Comparison of ENCODE assay signal across 8 mouse cellular contexts in the genomic region with DNA sequence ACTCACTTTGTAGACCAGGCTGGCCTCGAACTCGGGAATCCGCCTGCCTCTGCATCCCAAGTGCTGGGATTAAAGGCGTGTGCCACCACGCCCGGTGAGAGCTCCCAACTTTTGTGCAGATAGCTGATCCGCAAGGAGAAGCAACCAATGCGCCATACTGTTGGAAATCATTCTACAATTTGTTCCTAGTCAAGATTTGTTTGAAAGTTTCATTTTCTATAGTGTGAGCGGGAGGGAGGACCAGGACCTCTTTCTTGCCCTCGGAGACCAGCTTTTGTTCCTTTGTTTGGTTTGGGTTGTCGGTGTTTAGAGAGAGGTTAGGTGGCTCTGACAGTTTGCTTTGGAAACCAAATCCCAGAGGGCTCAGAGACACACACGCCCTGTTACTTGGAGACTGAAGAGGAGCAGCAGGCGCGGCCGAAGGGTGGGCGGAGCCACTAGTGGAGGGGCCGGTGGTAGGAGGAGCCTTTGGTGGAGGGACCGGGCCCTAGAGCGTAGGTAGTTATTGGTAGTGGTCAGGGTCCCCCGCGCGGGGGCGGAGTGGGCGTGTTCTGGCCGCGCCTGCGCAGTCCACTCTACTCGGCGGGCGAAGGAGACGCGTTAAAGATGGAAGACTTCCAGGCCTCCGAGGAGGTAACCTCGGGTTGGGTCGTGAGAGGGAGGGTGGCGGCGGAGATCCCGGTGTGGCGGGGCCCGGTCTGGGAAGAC. TPM values are rescaled to one million over a fixed set of nuclear protein-coding genes. Genes with fewer than 3 reads are reported as not detected.
A peak's percentile ranks its signal among the peaks of the same experiment; 100 is the strongest.
DNase-seq lines count a peak whose midpoint lies in the region; ATAC-seq lines count a peak whose summit lies in the region.
"Not testable (repeated sequence)": the region's sequence is repeated elsewhere in the genome, so short reads cannot be mapped to it uniquely, and the experiment has no call there.

Gene Dynlt1c (plus strand): TSS at position 468 of the 708 bp plus-strand sequence.

- 14% methylated on average over 31 of the region's 40 CpGs for WGBS in hindbrain, embryonic 15.5 days
- WGBS in macrophage (ENCODE audit: missing documents): 0% methylated on average over 11 of the region's 40 CpGs

- peak within 1 kb of the TSS; percentile 36 for H3K4me3 ChIP-seq in hindbrain, embryonic 15.5 days
- H3K4me3 ChIP-seq in macrophage (ENCODE audit: inconsistent target): peak within 1 kb of the TSS; percentile 26; the same call in 1 of the 2 replicates

- peak within 1 kb of the TSS; percentile 54 for H3K4me2 ChIP-seq in hindbrain, embryonic 15.5 days

- not testable (repeated sequence) for H3K4me1 ChIP-seq in hindbrain, embryonic 15.5 days (replicated peaks)

- H3K79me2 ChIP-seq in macrophage (ENCODE audit: inconsistent target): not testable (repeated sequence)

- H3K36me3 ChIP-seq in hindbrain, embryonic 15.5 days; macrophage (ENCODE audit: inconsistent target): not testable (repeated sequence)

- not testable (repeated sequence) for H3K27me3 ChIP-seq in hindbrain, embryonic 15.5 days

- ATAC-seq in hindbrain, embryonic 15.5 days (ENCODE audit: low FRiP score, low read depth): peak; percentile 96

- H3K27ac ChIP-seq in hindbrain, embryonic 15.5 days (replicated peaks): peak within 1 kb of the TSS; percentile 71
- peak within 1 kb of the TSS; percentile 52 for H3K27ac ChIP-seq in macrophage

- H3K9ac ChIP-seq in hindbrain, embryonic 15.5 days: not testable (repeated sequence)

- peak; percentile 95 for DNase-seq in R1 (ENCODE audit: low read depth, low spot score)
- DNase-seq in cerebellum, postnatal 14 days: peak; percentile 83 to 84
- peak; percentile 45 to 54 for DNase-seq in frontal cortex, postnatal 14 days (ENCODE audit: low spot score in 2 of 2)
- DNase-seq in left cerebral cortex, adult 18-20 months (ENCODE audit: low spot score in 2 of 2): peak in 1 of 2 experiments; percentile 25
- peak; percentile 43 for DNase-seq in right cerebral cortex, adult 18-20 months
- DNase-seq in urinary bladder, postnatal 14 days (ENCODE audit: low spot score): peak; percentile 82

- not testable (repeated sequence) for H3K9me3 ChIP-seq in hindbrain, embryonic 15.5 days

RNA-seq across cellular contexts. Expression of gene Dynlt1c, which starts in this region (rescaled TPM):
- 56.1 and 57.3 TPM in 2 replicates for polyA plus RNA-seq in hindbrain, embryonic 15.5 days (2015; fragmentation: Nextera tagmentation; extraction: Ambion mirVana)
- total RNA-seq in left cerebral cortex, adult 18-20 months (2021): 10 to 100 TPM; 17.4 to 22.6 TPM
- total RNA-seq in macrophage (2018; cell fraction: chromatin; rRNA removed): 100 to 1,000 TPM in 7 of 26 experiments, 10 to 100 TPM in 19; 11.4 to 155 (median 58.4) TPM
- 10 to 100 TPM in 3 of 26 experiments, 1 to 10 TPM in 23; 2.3 to 11.0 (median 3.1) TPM for total RNA-seq in macrophage (2018; cell fraction: cytosol; rRNA removed)
- 100 to 1,000 TPM in 1 of 26 experiments, 10 to 100 TPM in 23, 1 to 10 TPM in 2; 5.8 to 107 (median 36.4) TPM for total RNA-seq in macrophage (2018; cell fraction: nucleus; rRNA removed)
- 6.1 to 16.6 TPM (median 13.6 TPM) in 3 replicates for polyA plus RNA-seq in macrophage (2018)
